Mouse (Mus musculus) layer of hippocampus, postnatal 10 days (tissue): ENCODE measurements at regions not wholly inside any gene's neighbourhood (a gene's known extent, or its start where the extent isn't known, plus 50 kb on each side); places are given as distances from the start of the nearest gene placed in this dataset.
A peak's percentile ranks its signal among the peaks of the same experiment; 100 is the strongest.
"Not testable (repeated sequence)": the region's sequence is repeated elsewhere in the genome, so short reads cannot be mapped to it uniquely, and the experiment has no call there.

Source experiments
- DNase-seq, 2 experiments: peaks; one replicate each; pipeline ENCODE4 v3.0.0; 2021; ENCODE audit warnings: low spot score in 2 of 2

- DNase-seq = no peak
These were observed 199.4 kb downstream of the Antxr2 start for GRCm38 (mm10) chr5:97831421-97831820.

- DNase-seq = no peak
These were observed 213.4 kb downstream of the Antxr2 start for GRCm38 (mm10) chr5:97817485-97817884.

- DNase-seq = no peak
These were observed 215.5 kb downstream of the Antxr2 start for GRCm38 (mm10) chr5:97815357-97815756.

GRCm38 (mm10) chr5:97814700-97815099 lies 216.1 kb downstream of the Antxr2 start:
- DNase-seq = no peak

GRCm38 (mm10) chr5:97812611-97813350 lies 218.1 kb downstream of the Antxr2 start:
- DNase-seq = no peak

GRCm38 (mm10) chr5:97809007-97809406 lies 221.8 kb downstream of the Antxr2 start:
- DNase-seq = no peak

- DNase-seq = no peak
These were observed 223.7 kb downstream of the Antxr2 start for GRCm38 (mm10) chr5:97807171-97807570.

- DNase-seq = no peak
These were observed 224.1 kb downstream of the Antxr2 start for GRCm38 (mm10) chr5:97806754-97807153.

- no peak for DNase-seq
These were observed 230.8 kb downstream of the Antxr2 start for GRCm38 (mm10) chr5:97800017-97800416.

GRCm38 (mm10) chr5:97788175-97788574 lies 242.7 kb downstream of the Antxr2 start:
- DNase-seq = no peak

- no peak for DNase-seq
These were observed 243.8 kb downstream of the Antxr2 start for GRCm38 (mm10) chr5:97787001-97787400.

- not testable (repeated sequence) for DNase-seq
These were observed 255.7 kb downstream of the Antxr2 start for GRCm38 (mm10) chr5:97775100-97775499.

GRCm38 (mm10) chr5:97773451-97773850 lies 257.4 kb downstream of the Antxr2 start:
- DNase-seq = not testable (repeated sequence)

- no peak for DNase-seq
These were observed 280.5 kb upstream of the Gk2 start for GRCm38 (mm10) chr5:97737339-97737738.

- DNase-seq = no peak
These were observed 274.1 kb upstream of the Gk2 start for GRCm38 (mm10) chr5:97730920-97731319.

- not testable (repeated sequence) for DNase-seq
These were observed 262.5 kb upstream of the Gk2 start for GRCm38 (mm10) chr5:97719364-97719763.

GRCm38 (mm10) chr5:97705270-97705669 lies 248.4 kb upstream of the Gk2 start:
- DNase-seq = no peak

- no peak for DNase-seq
These were observed 243.7 kb upstream of the Gk2 start for GRCm38 (mm10) chr5:97700507-97700906.

- DNase-seq = peak; percentile 69 to 70
These were observed 240.8 kb upstream of the Gk2 start for GRCm38 (mm10) chr5:97697581-97698134.

GRCm38 (mm10) chr5:97693333-97693940 lies 236.6 kb upstream of the Gk2 start:
- DNase-seq = no peak

GRCm38 (mm10) chr5:97685443-97685842 lies 228.6 kb upstream of the Gk2 start:
- DNase-seq = no peak

- DNase-seq = no peak
These were observed 227.9 kb upstream of the Gk2 start for GRCm38 (mm10) chr5:97684592-97685258.
